Mouse (Mus musculus) gastrocnemius, postnatal 25 days (tissue): Measurements from ENCODE around the gene Trhr2. TPM values are rescaled to one million over a fixed set of nuclear protein-coding genes. Genes with fewer than 3 reads are reported as not detected.
"Not testable (repeated sequence)": the region's sequence is repeated elsewhere in the genome, so short reads cannot be mapped to it uniquely, and the experiment has no call there.

Experiments used
- DNase-seq: peaks from one replicate; pipeline ENCODE4 v3.0.0; 2022
- total RNA-seq, 2 experiments: library from RNA; stranded (reverse); gene quantifications; 1 replicate in 1 of 2; 2 replicates in 1 of 2; pipeline ENCODE4 v1.2.3; 2021

Trhr2 gene
- total RNA-seq, 2 experiments from 2014 or later: not detected

DNA sequence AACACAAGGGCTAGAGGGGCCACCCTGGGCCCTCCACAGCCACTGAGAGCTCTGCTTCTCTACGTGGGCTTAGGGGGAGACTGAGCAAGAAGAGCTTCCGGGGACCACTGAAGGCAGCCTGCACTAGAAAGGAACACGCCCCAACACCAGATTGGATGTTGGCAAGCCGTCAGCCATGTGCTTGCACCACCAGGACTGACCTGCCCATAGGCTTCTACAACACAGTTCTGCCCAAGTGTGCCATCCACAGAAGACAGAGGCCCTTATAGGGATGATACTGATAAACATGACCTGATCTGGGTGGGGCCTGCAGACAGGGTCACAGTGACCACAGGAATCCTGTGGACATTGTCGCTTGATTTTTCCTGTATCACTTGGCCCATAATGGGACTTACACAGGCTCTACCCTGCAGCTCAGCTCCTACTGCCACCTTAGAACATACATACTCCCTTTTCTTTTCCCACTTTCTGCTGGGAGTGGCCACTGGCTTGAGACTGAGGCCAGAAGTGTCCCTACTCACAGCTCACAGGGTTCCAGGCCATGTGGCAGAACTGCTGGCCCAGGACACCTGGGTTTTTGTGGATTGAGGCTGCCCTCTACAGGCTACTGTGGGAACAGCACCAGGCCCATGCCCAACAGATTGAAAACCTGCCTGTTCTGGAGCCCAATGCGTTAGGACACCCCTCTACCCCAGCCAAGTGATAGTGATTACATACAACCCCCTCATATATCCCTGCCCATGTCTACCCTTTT is 27.6 kb downstream of the Trhr2 start:
- DNase-seq: peak; percentile 74

DNA sequence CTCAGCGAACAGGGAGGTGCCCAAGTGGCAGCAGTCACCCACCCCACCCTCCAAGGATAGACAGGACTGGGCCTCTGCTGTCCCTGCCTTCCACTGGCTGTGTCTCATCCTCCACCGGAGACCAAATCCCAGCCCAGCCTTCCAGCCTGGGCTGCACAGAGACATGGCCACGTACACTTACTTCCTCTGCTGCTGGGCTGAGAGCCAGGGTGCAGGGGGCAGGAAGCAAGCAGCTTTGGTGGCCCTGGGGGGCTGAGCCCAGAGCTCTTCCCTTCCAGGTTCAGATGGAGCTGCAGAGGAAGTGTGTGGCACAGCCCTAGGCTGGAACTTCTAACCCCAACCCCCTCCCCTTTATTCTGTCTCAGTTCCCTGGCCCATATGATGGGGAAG is 29.4 kb downstream of the Trhr2 start:
- DNase-seq: peak; percentile 66

DNA sequence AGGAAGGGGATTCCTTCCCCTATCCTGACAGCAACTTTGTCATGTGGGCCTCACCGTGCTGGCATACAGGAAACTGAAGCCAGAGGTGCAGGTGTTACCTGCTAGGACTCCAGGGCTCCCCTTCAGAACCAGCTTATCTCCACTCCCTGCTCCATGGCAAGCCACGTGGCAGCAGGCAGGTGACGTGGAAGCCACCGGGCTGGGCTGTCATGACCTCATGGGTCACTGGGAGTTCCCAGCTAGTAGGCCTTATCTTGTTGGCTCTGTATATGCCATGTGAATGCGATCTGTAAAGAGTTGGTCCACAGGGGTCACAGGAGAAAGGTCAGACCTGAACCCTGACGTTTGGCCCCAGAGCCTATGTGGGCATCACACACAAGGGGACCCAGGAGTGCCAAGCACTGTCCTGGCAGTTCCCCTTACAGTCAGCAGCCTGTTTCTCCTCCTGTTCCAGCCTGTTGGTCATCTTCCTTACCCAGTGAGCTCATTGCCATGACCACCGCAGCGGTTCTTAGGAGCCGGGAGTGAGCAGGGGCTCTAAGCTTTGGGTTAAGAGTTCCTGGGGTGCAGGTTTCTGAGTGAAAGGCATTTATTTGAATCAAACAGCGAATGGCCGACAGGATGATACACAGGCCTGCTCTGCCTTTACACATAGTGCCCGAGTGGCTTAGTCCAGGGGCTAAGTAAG is 30.0 kb downstream of the Trhr2 start:
- DNase-seq: no peak

DNA sequence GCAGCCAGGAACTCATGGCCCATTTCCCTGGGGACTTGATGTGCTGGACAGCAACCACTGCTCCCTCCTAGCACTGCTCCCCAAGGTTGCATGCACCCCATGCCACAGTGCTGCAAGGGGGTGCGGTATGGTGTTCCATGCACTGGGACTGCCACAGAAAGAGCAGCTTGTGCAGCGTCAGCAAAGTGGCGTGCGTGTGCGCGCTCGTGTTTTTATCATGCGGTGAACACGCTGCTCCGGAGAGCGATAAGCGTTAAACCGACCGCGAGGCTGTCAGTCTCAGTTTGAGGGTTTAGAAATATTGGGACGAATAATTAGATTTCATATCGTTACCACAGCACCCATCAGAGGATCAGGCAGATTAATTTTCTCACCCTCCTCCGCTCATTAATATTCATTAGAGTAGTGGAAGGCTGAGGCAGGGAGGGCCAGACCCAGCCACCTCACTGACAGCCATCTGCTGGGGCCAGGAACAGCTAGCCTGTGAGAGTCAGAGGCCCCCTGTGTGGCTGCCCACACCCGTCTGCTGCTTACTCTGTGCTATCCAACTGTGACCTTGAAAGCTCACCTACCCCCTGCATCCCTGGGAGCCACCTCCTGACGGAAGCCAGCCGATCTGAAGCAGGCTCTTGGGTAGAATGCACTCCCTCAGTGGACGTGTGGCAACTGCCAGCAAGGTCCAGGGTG is 30.9 kb downstream of the Trhr2 start:
- DNase-seq: no peak

DNA sequence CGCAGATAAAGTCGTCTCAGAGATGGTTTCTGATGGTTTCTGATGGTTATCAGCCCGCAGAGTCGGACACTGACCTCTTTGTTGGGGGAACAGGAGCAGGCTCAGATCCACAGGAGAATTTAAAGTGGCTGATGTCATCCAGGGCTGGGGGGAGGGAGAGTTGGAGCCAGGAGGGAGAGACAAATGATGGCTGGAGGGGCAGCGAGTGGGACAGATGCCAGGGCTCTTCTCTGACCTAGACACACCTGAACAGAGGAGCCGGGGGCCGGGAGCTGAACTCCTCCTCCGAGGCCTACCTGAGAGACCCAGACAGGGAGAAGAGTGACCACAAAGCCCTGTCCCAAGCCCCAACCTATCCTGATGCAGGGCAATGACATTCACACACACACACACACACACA is 31.5 kb downstream of the Trhr2 start:
- DNase-seq: no peak

DNA sequence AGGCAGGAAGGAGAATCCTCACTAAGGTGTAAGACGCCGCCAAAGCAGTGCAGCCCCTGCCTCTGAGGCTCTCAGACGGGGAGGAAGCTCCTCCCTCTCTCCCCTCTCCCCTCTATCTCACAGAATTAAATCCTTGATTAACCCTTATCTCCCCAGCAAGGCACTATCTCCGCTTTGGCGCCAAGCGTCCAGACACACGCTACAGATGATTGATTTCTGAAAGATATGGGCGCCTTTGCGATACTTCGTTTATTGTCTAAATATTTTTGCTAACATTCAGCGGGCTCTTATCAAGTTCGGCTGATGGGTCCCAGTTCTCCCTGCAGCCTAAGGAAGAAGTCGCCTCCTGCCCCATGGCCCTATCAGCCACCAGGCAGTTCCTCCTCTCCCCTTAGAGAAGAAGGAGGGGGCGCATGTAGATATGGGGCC is 34.4 kb downstream of the Trhr2 start:
- DNase-seq: no peak

DNA sequence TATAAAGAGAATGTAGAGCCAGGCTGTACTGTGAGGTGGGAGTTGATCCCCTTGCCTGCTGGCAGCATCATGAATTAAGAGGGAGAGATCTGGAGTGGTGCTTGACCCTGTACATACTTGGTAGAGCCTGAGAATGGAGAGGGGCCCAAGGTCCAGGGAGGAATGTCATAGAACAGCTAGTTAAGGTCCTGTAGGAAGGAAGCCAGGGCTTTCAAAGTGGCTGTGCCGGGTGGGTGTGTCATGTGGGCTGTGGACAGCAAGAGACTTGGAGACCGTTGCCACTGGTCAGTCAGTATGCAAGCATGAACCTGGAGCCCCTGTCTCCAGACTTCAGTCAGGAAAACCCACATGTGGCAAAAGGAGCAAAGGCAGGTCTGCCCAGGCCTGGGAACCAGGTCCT is 35.4 kb downstream of the Trhr2 start:
- DNase-seq: no peak

DNA sequence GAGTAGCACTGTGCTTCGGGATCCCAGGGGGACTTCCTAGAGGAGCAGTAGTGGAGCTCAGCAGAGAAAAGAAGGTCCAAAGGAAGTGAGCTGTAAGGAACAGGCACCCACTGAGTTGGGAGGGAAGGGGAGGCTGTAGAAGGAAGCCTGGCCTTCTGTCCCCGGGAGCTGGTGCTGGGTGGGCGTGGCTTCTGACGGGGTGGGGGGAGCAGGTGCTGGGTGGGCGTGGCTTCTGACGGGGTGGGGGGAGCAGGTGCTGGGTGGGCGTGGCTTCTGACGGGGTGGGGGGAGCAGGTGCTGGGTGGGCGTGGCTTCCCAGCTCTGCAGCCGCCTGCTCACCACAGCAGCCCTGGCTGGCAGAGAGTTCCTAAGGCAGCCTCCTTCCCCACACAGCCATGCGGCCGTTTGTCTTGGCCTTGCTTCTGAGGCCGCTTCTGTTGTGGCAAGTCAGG is 36.6 kb downstream of the Trhr2 start:
- not testable (repeated sequence) for DNase-seq

DNA sequence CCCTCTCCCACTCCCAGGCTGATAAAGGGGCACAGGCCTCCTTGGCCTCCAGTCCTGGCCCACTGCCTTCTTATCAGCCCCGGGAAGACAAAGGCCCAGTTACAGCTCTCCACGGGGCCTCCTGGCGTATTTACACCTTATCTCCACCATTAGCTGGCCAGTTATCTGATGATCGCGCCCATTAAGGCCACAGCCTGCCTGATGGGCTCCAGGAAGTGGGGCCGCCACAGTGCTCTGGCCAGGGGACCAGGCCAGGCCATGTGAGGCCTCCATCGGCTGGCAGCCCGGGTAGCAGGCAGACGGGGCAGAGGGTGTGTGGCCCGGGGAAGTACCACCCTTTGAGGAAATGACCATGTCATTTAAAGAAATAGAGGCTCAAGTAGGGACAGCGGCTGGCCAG is 37.8 kb downstream of the Trhr2 start:
- DNase-seq: no peak

DNA sequence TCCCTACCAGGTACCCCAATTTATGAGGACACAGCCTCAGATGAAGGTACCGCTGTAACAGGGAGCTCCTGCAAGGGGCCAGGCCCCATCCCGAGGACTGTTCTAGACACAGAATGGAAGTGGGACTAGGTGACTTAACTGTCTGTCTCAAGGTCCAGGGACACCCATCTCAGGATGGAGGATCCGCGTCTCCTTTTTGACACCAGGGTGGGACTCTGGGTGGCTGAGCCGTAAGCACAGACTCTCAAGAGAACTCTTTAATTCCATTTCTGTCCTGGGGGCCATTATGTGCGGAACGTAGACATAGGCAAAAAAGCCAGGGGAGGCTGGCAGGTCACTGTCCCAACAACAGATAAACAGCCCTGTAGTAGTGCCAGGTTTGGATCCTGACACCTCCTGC is 38.4 kb downstream of the Trhr2 start:
- no peak for DNase-seq

DNA sequence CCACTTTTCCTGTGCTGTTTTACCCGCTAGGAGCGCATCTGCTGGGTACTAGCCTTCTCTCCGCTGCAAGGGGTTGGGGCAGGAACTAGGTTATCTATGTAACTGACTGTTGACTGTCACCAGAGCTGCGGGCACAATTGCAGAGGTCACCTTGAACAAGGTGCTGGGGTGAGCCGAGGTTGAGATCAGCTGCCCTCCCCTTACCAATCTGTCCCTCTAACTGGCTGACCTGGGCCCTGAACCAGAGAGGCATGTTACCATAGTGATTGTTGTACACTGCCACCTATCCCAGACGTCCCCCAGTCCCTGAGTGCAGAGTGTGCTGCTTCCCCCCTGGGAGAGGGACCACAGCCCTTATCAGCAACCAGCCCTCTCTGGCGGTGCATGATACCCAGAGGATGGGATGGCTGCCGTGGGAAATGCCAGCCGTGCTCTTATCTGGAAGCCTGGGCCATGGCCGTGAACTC is 39.1 kb downstream of the Trhr2 start:
- no peak for DNase-seq

DNA sequence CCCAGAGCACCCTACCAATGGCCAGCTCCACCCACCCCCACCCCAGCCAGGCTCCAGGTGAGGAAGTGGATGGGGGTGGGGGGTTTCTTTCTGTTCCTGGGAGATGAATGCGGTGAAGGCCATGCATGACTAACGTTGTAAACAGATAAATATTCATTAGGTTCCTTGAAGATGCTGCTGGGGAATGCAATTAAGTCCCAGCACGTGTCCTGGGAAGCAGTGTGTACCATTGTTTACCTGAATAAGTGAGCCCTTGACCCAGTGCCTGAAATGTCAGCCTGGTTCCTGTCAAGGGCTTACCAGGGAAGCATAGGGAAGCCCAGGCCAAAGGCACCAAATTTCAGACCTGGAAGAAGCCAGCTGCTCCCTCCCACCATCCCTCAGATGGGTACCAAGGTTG is 40.0 kb downstream of the Trhr2 start:
- no peak for DNase-seq

DNA sequence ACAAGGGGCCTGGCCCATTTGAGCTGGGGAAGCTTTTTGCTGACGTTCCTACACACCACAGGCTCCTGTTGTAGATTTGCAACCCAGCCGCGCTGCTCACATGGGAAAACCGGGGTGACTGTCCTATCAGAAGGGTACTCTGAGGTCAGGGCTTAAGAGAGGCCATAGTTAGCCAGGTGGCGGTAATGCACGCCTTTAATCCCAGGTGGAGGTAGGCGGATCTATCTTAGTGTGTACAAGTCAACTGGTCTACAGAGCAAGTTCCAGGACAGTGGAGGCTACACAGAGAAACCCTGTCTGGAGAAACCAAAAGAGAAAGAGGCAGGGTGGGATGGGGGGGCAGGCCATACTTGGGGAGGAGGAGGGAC is 40.9 kb downstream of the Trhr2 start:
- DNase-seq: no peak

DNA sequence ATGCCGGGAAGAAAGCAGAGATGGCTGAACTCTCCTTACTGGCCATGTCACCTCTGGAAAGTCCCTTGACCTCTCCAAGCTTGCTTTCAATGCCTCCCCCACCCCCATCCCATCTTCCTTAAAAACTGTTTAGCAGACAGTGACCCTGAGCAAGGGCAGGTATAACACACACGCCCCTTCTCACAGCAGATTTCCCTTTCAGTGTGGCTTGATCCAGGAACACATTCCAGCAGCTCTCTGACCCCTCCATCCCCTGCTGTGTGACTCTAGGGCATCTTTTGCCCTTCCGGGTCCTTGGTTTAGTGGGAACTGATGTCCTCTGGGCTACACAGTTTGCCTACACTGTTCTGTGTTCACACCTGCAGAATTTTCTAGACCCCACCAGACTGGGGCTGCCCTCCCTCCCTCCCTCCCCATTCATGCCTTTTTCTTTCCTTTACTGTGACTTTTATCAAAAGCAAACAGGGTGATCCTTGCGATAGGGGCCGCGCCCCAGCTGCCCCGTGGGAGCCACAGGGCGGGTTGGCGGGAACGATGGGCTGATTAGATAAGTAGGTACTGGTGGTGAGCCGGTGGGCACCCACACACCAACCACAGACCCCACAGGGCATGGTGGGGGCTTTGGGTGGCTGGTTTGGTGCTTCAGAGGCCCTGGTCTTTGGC is 41.4 kb downstream of the Trhr2 start:
- DNase-seq: no peak

DNA sequence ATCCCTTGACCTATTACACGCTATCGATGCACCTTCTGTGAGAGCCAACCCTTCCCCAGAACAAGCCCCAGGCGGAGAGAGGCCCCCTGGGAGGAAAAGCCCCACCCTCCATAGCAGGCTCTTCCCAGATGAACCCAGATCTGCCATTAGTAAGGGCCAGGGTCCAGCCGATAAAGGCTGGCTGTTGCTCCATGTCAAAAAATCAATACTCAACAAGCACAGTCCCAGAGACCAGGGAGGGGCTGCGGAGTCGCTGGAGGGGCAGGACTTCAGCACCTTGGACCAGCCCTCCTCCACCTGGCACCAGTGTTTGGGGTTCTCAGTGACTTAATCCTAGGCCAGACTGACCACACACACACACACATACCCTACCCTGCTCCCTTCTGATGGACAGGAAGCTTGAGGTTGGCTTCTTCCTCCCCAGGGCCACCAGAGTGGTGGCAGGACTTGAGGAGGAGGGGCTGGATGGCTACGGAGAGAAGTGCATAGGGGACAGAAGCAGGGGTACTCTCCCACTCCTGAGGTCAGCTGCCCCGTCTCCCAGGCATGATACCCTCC is 42.5 kb downstream of the Trhr2 start:
- no peak for DNase-seq

DNA sequence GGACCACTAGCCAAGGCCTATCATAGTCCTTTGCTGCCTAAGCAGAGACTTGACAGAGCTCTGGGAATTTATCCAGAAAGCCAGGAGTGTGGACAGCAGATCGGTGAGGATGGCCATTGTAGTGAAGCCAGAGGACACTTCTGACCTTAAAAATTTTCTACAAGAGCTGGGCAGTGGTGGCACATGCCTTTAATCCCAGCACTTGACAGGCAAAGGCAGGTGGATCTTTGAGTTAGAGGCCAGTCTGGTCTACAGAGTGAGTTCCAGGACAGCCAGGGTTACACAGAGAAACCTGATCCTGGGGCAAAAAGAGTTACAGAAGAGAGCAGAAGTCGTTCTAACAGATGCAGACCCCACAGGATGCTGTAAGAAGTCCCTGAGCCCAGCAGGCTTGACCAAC is 44.1 kb downstream of the Trhr2 start:
- no peak for DNase-seq

DNA sequence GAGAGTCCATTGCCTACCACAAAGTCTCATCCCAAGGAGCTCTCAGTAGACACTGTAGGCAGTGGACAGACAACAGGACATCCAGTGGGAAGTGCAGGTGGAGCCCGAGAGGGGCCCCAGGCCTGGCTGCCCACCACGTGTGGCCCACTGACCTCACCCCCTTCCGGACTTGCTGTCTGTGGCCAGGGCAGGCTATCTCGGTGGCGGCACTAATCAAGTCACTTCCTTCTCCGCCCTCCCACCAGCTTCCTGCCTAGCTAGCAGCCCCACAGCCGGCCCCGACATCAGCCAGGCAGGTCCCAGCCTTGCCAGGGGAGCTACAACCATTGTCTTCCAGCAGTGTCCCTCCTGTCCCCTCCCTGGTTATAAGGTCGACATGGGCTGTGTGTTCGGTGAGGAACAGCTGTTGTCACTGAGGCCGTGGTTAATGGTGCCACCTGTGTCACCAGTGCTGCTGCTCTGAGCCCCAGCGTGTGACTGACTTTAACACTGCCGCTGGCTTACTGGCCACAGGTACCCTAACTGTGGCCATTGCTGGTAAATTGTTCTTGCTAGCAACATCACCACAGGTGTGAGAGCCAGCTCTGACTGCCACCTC is 45.5 kb downstream of the Trhr2 start:
- no peak for DNase-seq

DNA sequence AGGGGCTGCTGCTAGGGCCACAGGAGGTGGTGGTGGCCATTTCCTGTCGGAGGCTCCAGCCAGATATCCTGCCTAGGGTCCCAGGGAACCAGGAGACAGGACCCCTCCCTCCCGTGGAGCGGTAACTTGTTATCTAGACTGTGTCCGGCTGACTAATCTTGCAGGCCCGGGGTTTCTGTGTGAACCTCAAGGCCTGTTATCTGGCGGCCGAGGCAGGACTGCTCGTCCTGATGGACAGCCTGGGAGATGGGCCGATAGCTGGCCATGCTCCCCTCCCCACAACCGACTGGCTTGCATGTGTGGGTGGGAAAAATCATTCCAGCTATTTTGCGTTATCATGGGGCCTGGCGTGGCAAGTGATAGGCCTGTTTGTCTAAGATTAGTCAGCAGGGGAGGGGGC is 47.2 kb downstream of the Trhr2 start:
- DNase-seq: no peak

DNA sequence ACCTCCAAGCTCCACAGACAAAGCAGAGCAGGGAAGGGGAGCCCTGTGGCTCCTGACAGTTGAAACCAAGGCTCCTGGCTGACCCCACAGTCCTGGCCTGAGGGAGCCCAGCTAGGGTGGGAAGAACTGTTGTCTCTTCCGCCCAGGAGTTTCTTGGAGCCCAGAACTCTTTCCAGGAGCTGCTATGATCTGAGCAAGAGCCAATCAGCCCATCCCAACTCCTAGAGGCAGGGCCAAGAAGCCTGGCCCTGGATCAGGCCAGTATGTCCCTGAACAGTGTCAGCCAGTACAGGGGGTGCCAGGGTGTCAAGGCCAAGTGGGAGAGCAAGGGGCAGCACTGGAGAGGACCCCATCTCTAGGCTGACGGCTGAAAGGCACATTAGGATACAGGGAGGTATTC is 48.0 kb downstream of the Trhr2 start:
- DNase-seq: peak; percentile 43

DNA sequence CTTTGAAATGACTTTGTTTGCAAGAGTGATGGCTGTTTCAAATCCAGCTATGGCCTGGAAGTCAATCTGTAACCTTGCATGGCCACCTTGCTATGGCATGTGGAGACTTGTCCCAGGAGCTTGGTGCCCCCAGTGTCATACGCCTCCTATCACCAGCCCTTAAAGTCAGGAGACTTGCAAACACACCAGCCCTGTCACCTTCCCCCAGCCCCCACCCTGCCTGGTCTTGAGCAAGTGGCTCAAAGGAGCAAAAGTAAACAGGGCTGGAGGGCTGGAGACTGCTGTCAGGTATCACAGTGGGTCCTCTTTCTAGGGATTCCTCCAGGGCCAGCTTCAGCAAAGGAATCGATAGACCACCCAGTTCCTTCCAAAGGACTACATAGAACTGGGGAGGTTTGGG is 49.4 kb downstream of the Trhr2 start:
- no peak for DNase-seq

DNA sequence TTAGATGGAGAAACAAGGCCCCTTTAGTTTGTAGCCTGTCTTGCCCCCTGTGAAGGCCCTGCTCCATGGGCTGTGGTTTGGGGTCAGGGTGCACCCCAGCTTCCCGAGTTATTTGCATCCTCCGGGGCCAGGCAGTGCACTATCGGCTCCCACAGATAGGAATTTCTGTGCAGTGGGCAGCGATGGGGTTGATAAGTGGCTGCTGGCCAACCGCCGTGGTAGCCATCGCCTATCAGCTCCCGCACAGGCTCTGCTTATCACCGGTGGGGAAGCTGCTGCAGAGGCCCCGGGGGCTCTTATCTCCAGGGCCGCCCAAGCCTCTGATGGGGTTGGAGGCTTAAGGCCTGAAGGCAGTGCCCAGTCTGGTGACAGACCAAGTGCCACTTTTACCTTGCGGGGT is 51.3 kb downstream of the Trhr2 start:
- no peak for DNase-seq

DNA sequence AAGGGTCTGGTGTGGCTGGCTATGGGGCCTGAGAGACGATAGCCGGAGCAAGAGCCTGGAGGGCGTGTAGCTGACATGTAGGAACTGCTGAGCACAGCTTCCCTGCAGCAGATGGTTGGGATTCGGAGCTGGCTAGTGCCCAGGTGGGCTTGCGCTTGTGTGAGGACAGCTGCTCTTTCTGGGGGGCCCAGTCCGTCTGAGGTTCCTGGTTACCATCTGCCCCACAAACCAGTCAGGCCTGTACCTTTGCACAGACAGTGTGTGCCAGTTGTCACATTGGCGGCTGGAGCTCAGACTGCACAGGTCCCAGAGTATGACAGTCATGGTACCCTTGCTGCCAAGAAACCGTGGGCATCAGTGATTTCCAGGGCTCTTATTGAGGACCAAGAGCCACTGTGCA is 52.7 kb downstream of the Trhr2 start:
- DNase-seq: no peak
